ENCODE assay signal across 16 mouse cellular contexts in the genomic region with DNA sequence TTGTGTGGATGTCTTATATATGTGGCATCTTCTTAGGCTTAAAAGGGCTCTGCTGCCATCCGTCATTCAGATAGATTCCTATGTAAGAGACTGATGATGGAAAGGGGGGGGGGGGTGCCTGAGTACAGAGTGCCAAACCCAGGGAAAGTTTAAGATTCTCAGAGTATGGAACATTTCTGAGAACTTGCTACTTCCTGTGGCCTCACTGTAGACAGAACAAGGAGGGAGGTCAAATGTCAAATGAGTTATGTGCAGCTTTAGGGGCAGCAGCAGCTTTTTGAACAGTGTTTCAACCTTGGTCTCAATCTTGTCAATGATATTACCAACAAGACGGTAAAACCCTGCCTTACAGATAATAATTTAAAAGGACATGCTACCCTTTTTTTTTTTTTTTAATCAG.
A peak's percentile ranks its signal among the peaks of the same experiment; 100 is the strongest.
DNase-seq lines count a peak whose midpoint lies in the region; ATAC-seq lines count a peak whose summit lies in the region.
"Had no signal": no experiment of that assay in that cellular context is flagged by ENCODE, and none has a peak within 500 bp of the region (broad histone marks: within the 10 kb centered on the region; RNA-seq: fewer than 3 reads in every experiment).

No protein-coding gene starts in this region.

- DNase-seq in embryo, embryonic 10.5 days (ENCODE audit: low spot score), result peak; percentile 30
- no peak for DNase-seq in ovary, adult 18-20 months (ENCODE audit: low spot score)
- DNase-seq in lung, postnatal 10 days, result no peak
- DNase-seq: adrenal gland, adult 8-10 months; adrenal gland, postnatal 14 days; adrenal gland, postnatal 36 days; cerebellum, adult 11-12 months; cerebellum, adult 2 months; cerebellum, adult 9-10 months; cerebellum, postnatal 10 days; cerebellum, postnatal 25 days; forebrain, postnatal 0 days had no signal

- peak; percentile 43 for ATAC-seq in activated CD4-positive, CD25-positive, alpha-beta regulatory T cell, adult 4 months
- peak; percentile 58 for ATAC-seq in inflammation-experienced regulatory T-cells, adult 6 months
- ATAC-seq: forebrain, embryonic 13.5 days; forebrain, embryonic 15.5 days; forebrain, postnatal 0 days had no signal
